Mouse (Mus musculus): ENCODE data around the gene Rhag. TPM values are rescaled to one million over a fixed set of nuclear protein-coding genes. Genes with fewer than 3 reads are reported as not detected.

Gene Rhag
- total and polyA plus RNA-seq, 3 experiments: 17.8 to 91.3 TPM; not detected in 1

DNA sequence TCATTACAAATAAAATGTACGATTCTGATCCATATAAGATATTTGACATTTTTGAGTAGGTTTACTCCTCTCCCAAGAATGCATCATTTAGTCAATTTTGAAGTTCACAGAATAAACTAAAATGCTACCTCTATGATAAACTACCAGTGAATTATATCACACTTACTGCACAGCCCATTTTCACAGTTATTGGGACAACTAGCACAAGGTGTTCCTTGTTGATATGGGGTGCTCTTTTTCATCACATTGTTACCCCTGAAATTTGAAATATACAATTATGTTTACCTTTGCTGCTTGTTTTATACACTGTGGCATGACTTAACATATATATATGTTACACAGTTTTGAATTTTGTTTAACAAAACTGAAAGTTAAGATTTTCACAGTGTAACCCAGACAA lies 43.8 kb upstream of the Rhag start:
- DNase-seq (ENCODE audit: low read depth, low spot score): no peak
- no peak overlapping the region for H3K9ac ChIP-seq (ENCODE audit: control insufficient read depth, low read depth, low read length, poor library complexity, severe bottlenecking)
- no peaks in the 10 kb centered on the region for H3K79me2 ChIP-seq (ENCODE audit: control insufficient read depth, insufficient read depth, low read length, poor library complexity)
- H3K27ac ChIP-seq (ENCODE audit: control insufficient read depth, low read depth, low read length): no peak overlapping the region
- H3K36me3 ChIP-seq (ENCODE audit: control insufficient read depth in 1 of 2, insufficient read depth in 2 of 2, low read length in 2 of 2): peaks cover 0 to 8% of the 10 kb centered on the region in 2 experiments; a peak in 2 of 4 replicates
- no peaks in the 10 kb centered on the region for H3K9me3 ChIP-seq (replicated peaks; ENCODE audit: insufficient read depth, low read length)
- no peak overlapping the region for H3K4me3 ChIP-seq (ENCODE audit: control insufficient read depth in 1 of 2, insufficient read depth in 1 of 2, low read depth in 2 of 2, low read length in 2 of 2)
- TF ChIP-seq SIN3A (IDR thresholded peaks at IDR 0.05; ENCODE audit: low read length) (no peak), MAX (IDR thresholded peaks at IDR 0.05; ENCODE audit: low read length) (no peak)
- H3K4me1 ChIP-seq (ENCODE audit: control insufficient read depth in 1 of 2, insufficient read depth in 2 of 2, low read length in 2 of 2): peaks cover 3 to 5% of the 10 kb centered on the region in 2 experiments; a peak in 3 of 4 replicates
- H3K27me3 ChIP-seq (ENCODE audit: control insufficient read depth in 1 of 2, insufficient read depth in 2 of 2, low read length in 2 of 2): no peaks in the 10 kb centered on the region

DNA sequence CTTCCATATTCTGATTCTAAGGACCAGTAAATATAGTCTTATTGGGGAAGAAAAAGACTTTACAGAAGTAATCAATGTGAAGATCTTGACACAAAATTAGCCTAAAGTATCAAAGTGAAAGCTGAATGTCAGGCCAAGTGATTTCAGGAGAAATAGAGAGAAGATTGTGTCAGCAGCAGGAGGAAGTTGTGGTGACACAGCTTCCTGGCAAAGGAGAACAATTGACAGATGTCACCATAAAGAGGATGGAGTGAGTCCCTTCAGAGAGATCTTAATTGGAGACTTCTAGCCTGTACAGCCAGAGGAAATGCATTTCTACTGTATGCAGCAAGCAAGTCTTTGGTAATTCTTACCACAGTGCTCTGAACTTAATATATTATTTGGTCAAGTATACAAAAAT lies 21.0 kb upstream of the Rhag start:
- Histone ChIP-seq H3K27ac (ENCODE audit: control insufficient read depth, low read depth, low read length) (no peak overlapping the region; the same call in 1 of the 2 replicates), H3K27me3 (ENCODE audit: control insufficient read depth in 1 of 2, insufficient read depth in 2 of 2, low read length in 2 of 2) (no peaks in the 10 kb centered on the region; a peak in 1 of 4 replicates), H3K4me1 (ENCODE audit: control insufficient read depth in 1 of 2, insufficient read depth in 2 of 2, low read length in 2 of 2) (peaks cover 4 to 6% of the 10 kb centered on the region in 2 experiments; a peak in 3 of 4 replicates), H3K4me3 (ENCODE audit: control insufficient read depth in 1 of 2, insufficient read depth in 1 of 2, low read depth in 2 of 2, low read length in 2 of 2) (no peak overlapping the region), H3K9ac (ENCODE audit: control insufficient read depth, low read depth, low read length, poor library complexity, severe bottlenecking) (no peak overlapping the region), H3K36me3 (ENCODE audit: control insufficient read depth in 1 of 2, insufficient read depth in 2 of 2, low read length in 2 of 2) (peaks cover 0 to 24% of the 10 kb centered on the region in 2 experiments; a peak in 2 of 4 replicates), H3K9me3 (replicated peaks; ENCODE audit: insufficient read depth, low read length) (no peaks in the 10 kb centered on the region), H3K79me2 (ENCODE audit: control insufficient read depth, insufficient read depth, low read length, poor library complexity) (no peaks in the 10 kb centered on the region)
- TF ChIP-seq MYB (IDR thresholded peaks at IDR 0.05; ENCODE audit: low read depth, low read length) (no peak), MAZ (IDR thresholded peaks at IDR 0.05; ENCODE audit: low read depth, low read length) (no peak), POLR2AphosphoS5 (IDR thresholded peaks at IDR 0.05; ENCODE audit: borderline replicate concordance, low read depth, low read length) (no peak), ETS1 (IDR thresholded peaks at IDR 0.05; ENCODE audit: low read depth, low read length) (peak; percentile 80), NRF1 (IDR thresholded peaks at IDR 0.05; ENCODE audit: insufficient read depth, low read depth, low read length, poor library complexity, severe bottlenecking) (no peak), EP300 (IDR thresholded peaks at IDR 0.05; ENCODE audit: low read depth in 1 of 2, low read length in 2 of 2) (peak; percentile 40 to 65), TCF12 (IDR thresholded peaks at IDR 0.05; ENCODE audit: low read depth, low read length) (0 out of 2 replicates have a peak, but pooled peaks have one; percentile 8), ZMIZ1 (IDR thresholded peaks at IDR 0.05; ENCODE audit: low read depth, low read length) (no peak), SIN3A (IDR thresholded peaks at IDR 0.05; ENCODE audit: low read length) (peak; percentile 68), RCOR1 (IDR thresholded peaks at IDR 0.05; ENCODE audit: low read depth, low read length) (peak; percentile 71; the same call in 1 of the 2 replicates), KAT2A (conservative IDR thresholded peaks at IDR 0.05; ENCODE audit: low read depth, low read length) (no peak), TAL1 (IDR thresholded peaks at IDR 0.05; ENCODE audit: low read length) (no peak)
- peak; percentile 77 for DNase-seq (ENCODE audit: low read depth, low spot score)

All from MEL (cell line).